In genomic region chr1:88246386-88246785, GRCm38 (mm10) we compare ENCODE assay signal across 43 mouse cellular contexts. TPM values are rescaled to one million over a fixed set of nuclear protein-coding genes. Genes with fewer than 3 reads are reported as not detected.
"Had no signal": no experiment of that assay in that cellular context is flagged by ENCODE, and none has a peak within 500 bp of the region (broad histone marks: within the 10 kb centered on the region; RNA-seq: fewer than 3 reads in every experiment).

No protein-coding gene starts in this region.

- H3K4me3 ChIP-seq: left cerebral cortex, adult 2 months; limb, embryonic 10.5 days; limb, embryonic 12.5 days; limb, embryonic 13.5 days; limb, embryonic 15.5 days; liver, embryonic 12.5 days; liver, embryonic 13.5 days; liver, embryonic 15.5 days; lung, embryonic 15.5 days; megakaryocyte, embryonic 14.5 days; midbrain, embryonic 10.5 days; midbrain, embryonic 12.5 days; midbrain, embryonic 13.5 days; midbrain, embryonic 15.5 days; myocyte had no signal

- H3K27me3 ChIP-seq: limb, embryonic 12.5 days; limb, embryonic 13.5 days; limb, embryonic 15.5 days; liver, embryonic 12.5 days; liver, embryonic 13.5 days; liver, embryonic 15.5 days; lung, embryonic 15.5 days; midbrain, embryonic 12.5 days; midbrain, embryonic 13.5 days; midbrain, embryonic 15.5 days had no signal

- DNase-seq: left cerebral cortex, postnatal 4 days; liver; liver, embryonic 13.5 days; liver, postnatal 0 days; lung, adult 18-20 months; lung, adult 2 months; lung, embryonic 14.5 days; lung, postnatal 10 days; lung, postnatal 14 days; lung, postnatal 36 days; midbrain, embryonic 14.5 days had no signal

- H3K4me1 ChIP-seq: limb, embryonic 10.5 days; limb, embryonic 12.5 days; limb, embryonic 13.5 days; limb, embryonic 15.5 days; liver, embryonic 12.5 days; liver, embryonic 13.5 days; liver, embryonic 15.5 days; lung, embryonic 15.5 days; megakaryocyte, embryonic 14.5 days; midbrain, embryonic 10.5 days; midbrain, embryonic 12.5 days; midbrain, embryonic 13.5 days; midbrain, embryonic 15.5 days had no signal

- H3K27ac ChIP-seq: left cerebral cortex, adult 2 months; limb, embryonic 10.5 days; limb, embryonic 12.5 days; limb, embryonic 13.5 days; limb, embryonic 15.5 days; liver, embryonic 12.5 days; liver, embryonic 13.5 days; liver, embryonic 14.5 days; liver, embryonic 15.5 days; lung, embryonic 15.5 days; macrophage; midbrain, embryonic 10.5 days; midbrain, embryonic 12.5 days; midbrain, embryonic 13.5 days; midbrain, embryonic 15.5 days had no signal

- H3K4me2 ChIP-seq: limb, embryonic 12.5 days; limb, embryonic 13.5 days; limb, embryonic 15.5 days; liver, embryonic 12.5 days; liver, embryonic 13.5 days; liver, embryonic 15.5 days; lung, embryonic 14.5 days; lung, embryonic 15.5 days; midbrain, embryonic 11.5 days; midbrain, embryonic 12.5 days; midbrain, embryonic 13.5 days; midbrain, embryonic 15.5 days had no signal

- H3K9ac ChIP-seq: limb, embryonic 12.5 days; limb, embryonic 13.5 days; limb, embryonic 15.5 days; liver, embryonic 12.5 days; liver, embryonic 13.5 days; liver, embryonic 14.5 days; liver, embryonic 15.5 days; liver, postnatal 0 days; lung, embryonic 14.5 days; lung, embryonic 15.5 days; midbrain, embryonic 12.5 days; midbrain, embryonic 13.5 days; midbrain, embryonic 15.5 days had no signal

- ATAC-seq: liver, embryonic 12.5 days; liver, postnatal 0 days; midbrain, embryonic 13.5 days; midbrain, embryonic 15.5 days; midbrain, embryonic 16.5 days had no signal

- H3K36me3 ChIP-seq: limb, embryonic 10.5 days; limb, embryonic 12.5 days; limb, embryonic 13.5 days; limb, embryonic 15.5 days; liver, embryonic 12.5 days; liver, embryonic 13.5 days; liver, embryonic 15.5 days; lung, embryonic 15.5 days; midbrain, embryonic 10.5 days; midbrain, embryonic 12.5 days; midbrain, embryonic 13.5 days; midbrain, embryonic 15.5 days had no signal

RNA-seq across cellular contexts. Expression of gene Mroh2a, which starts 19.6 kb away (rescaled TPM):
- total RNA-seq: midbrain, postnatal 0 days had no signal

RNA-seq across cellular contexts. Expression of gene Trpm8, which starts 31.1 kb away (rescaled TPM):
- total RNA-seq: megakaryocyte progenitor cell, adult 5-6 weeks; megakaryocyte, adult 5-6 weeks; megakaryocyte-erythroid progenitor cell, adult 5-6 weeks; monocyte, adult 5-6 weeks had no signal
- polyA plus RNA-seq: limb, embryonic 10.5 days; limb, embryonic 11.5 days; limb, embryonic 12.5 days; limb, embryonic 13.5 days; limb, embryonic 14.5 days; limb, embryonic 15.5 days; liver, embryonic 12.5 days; liver, embryonic 13.5 days; liver, embryonic 14.5 days; liver, embryonic 15.5 days; liver, embryonic 16.5 days; liver, postnatal 0 days; lung, adult 2 months; lung, embryonic 14.5 days; lung, postnatal 0 days; macrophage; midbrain, embryonic 10.5 days; midbrain, embryonic 11.5 days; midbrain, embryonic 12.5 days; neural tube, embryonic 11.5 days had no signal

RNA-seq across cellular contexts. Expression of gene Ugt1a1, which starts 34.6 kb away (rescaled TPM):
- total RNA-seq: left cerebral cortex, adult 18-20 months; left cerebral cortex, postnatal 10 days; left cerebral cortex, postnatal 25 days; megakaryocyte-erythroid progenitor cell, adult 5-6 weeks; midbrain, postnatal 0 days had no signal
- polyA plus RNA-seq: limb, embryonic 10.5 days; limb, embryonic 11.5 days; limb, embryonic 12.5 days; liver, embryonic 12.5 days; liver, embryonic 13.5 days; lung, embryonic 14.5 days; lung, embryonic 16.5 days; macrophage; midbrain, embryonic 10.5 days; midbrain, embryonic 11.5 days; midbrain, embryonic 12.5 days; midbrain, embryonic 13.5 days; midbrain, embryonic 14.5 days; midbrain, embryonic 15.5 days; midbrain, embryonic 16.5 days; midbrain, postnatal 0 days; myocyte; neural tube, embryonic 11.5 days had no signal

RNA-seq across cellular contexts. Expression of gene Dnajb3, which starts 40.8 kb away (rescaled TPM):
- total RNA-seq: megakaryocyte, adult 5-6 weeks; monocyte, adult 5-6 weeks had no signal
- polyA plus RNA-seq: macrophage, myocyte had no signal
